Comparison of ENCODE assay signal across 20 mouse cellular contexts in genomic region chr10:56660501-56660900, GRCm38 (mm10).
DNase-seq lines count a peak whose midpoint lies in the region; ATAC-seq lines count a peak whose summit lies in the region.
"Had no signal": no experiment of that assay in that cellular context is flagged by ENCODE, and none has a peak within 500 bp of the region (broad histone marks: within the 10 kb centered on the region; RNA-seq: fewer than 3 reads in every experiment).

No protein-coding gene starts in this region.

- H3K9ac ChIP-seq in embryonic facial prominence, embryonic 14.5 days (ENCODE audit: low read depth, low read length): no peak overlapping the region
- no peak overlapping the region for H3K9ac ChIP-seq in midbrain, embryonic 11.5 days (ENCODE audit: low read length)
- H3K9ac ChIP-seq in midbrain, embryonic 14.5 days (replicated peaks; ENCODE audit: low read length): no peak overlapping the region
- H3K9ac ChIP-seq: embryonic facial prominence, embryonic 15.5 days; hindbrain, embryonic 15.5 days had no signal

- H3K27ac ChIP-seq in embryonic facial prominence, embryonic 14.5 days (replicated peaks; ENCODE audit: low read depth, low read length): no peak overlapping the region
- no peak overlapping the region for H3K27ac ChIP-seq in embryonic facial prominence, embryonic 10.5 days (replicated peaks)
- no peak overlapping the region for H3K27ac ChIP-seq in heart, embryonic 10.5 days
- no peak overlapping the region for H3K27ac ChIP-seq in midbrain, embryonic 11.5 days (ENCODE audit: low read depth, low read length)
- H3K27ac ChIP-seq in midbrain, embryonic 14.5 days (replicated peaks; ENCODE audit: low read depth, low read length): no peak overlapping the region
- H3K27ac ChIP-seq: embryonic facial prominence, embryonic 15.5 days; forebrain, embryonic 10.5 days; hindbrain, embryonic 15.5 days had no signal

- no peaks in the 10 kb centered on the region for H3K27me3 ChIP-seq in embryonic facial prominence, embryonic 14.5 days (replicated peaks; ENCODE audit: control insufficient read depth, insufficient read depth, low read length)
- no peaks in the 10 kb centered on the region for H3K27me3 ChIP-seq in embryonic facial prominence, embryonic 10.5 days (replicated peaks; ENCODE audit: low read depth, poor library complexity, severe bottlenecking)
- H3K27me3 ChIP-seq in heart, embryonic 10.5 days (ENCODE audit: insufficient read depth, poor library complexity, severe bottlenecking): no peaks in the 10 kb centered on the region
- H3K27me3 ChIP-seq in midbrain, embryonic 11.5 days (ENCODE audit: control insufficient read depth, insufficient read depth, low read length): no peaks in the 10 kb centered on the region
- H3K27me3 ChIP-seq in midbrain, embryonic 14.5 days (ENCODE audit: control insufficient read depth, insufficient read depth, low read length): no peaks in the 10 kb centered on the region
- H3K27me3 ChIP-seq: embryonic facial prominence, embryonic 15.5 days; hindbrain, embryonic 15.5 days had no signal

- no peak for ATAC-seq in embryonic facial prominence, embryonic 14.5 days (ENCODE audit: low read depth)
- no peak for ATAC-seq in midbrain, embryonic 11.5 days (ENCODE audit: low FRiP score)
- no peak for ATAC-seq in midbrain, embryonic 14.5 days (ENCODE audit: low FRiP score, low TSS enrichment)
- ATAC-seq: forebrain, embryonic 14.5 days; intestine, embryonic 16.5 days had no signal

- no peaks in the 10 kb centered on the region for H3K36me3 ChIP-seq in embryonic facial prominence, embryonic 14.5 days (ENCODE audit: control insufficient read depth, insufficient read depth, low read length)
- no peaks in the 10 kb centered on the region for H3K36me3 ChIP-seq in embryonic facial prominence, embryonic 10.5 days (replicated peaks)
- no peaks in the 10 kb centered on the region for H3K36me3 ChIP-seq in heart, embryonic 10.5 days
- H3K36me3 ChIP-seq in midbrain, embryonic 11.5 days (ENCODE audit: control insufficient read depth, insufficient read depth, low read length): no peaks in the 10 kb centered on the region
- no peaks in the 10 kb centered on the region for H3K36me3 ChIP-seq in midbrain, embryonic 14.5 days (ENCODE audit: control insufficient read depth, insufficient read depth, low read length)
- H3K36me3 ChIP-seq: embryonic facial prominence, embryonic 15.5 days; forebrain, embryonic 10.5 days; hindbrain, embryonic 15.5 days had no signal

- no peak overlapping the region for H3K4me3 ChIP-seq in embryonic facial prominence, embryonic 14.5 days (ENCODE audit: low read depth, low read length)
- H3K4me3 ChIP-seq in embryonic facial prominence, embryonic 10.5 days: no peak overlapping the region
- no peak overlapping the region for H3K4me3 ChIP-seq in heart, embryonic 10.5 days
- H3K4me3 ChIP-seq in midbrain, embryonic 11.5 days (ENCODE audit: low read depth, low read length): no peak overlapping the region
- no peak overlapping the region for H3K4me3 ChIP-seq in midbrain, embryonic 14.5 days (replicated peaks; ENCODE audit: low read depth, low read length)
- H3K4me3 ChIP-seq: embryonic facial prominence, embryonic 15.5 days; erythroblast, embryonic 14.5 days; forebrain, embryonic 10.5 days; hindbrain, embryonic 15.5 days had no signal

- H3K4me2 ChIP-seq in embryonic facial prominence, embryonic 14.5 days (ENCODE audit: low read depth, low read length): no peak overlapping the region
- no peak overlapping the region for H3K4me2 ChIP-seq in midbrain, embryonic 11.5 days
- no peak overlapping the region for H3K4me2 ChIP-seq in midbrain, embryonic 14.5 days (ENCODE audit: low read length)
- H3K4me2 ChIP-seq: embryonic facial prominence, embryonic 15.5 days; heart, embryonic 11.5 days; hindbrain, embryonic 15.5 days had no signal

- 62% methylated on average over 4 of the region's 4 CpGs for WGBS in embryonic facial prominence, embryonic 14.5 days
- 83% methylated on average over 4 of the region's 4 CpGs for WGBS in embryonic facial prominence, embryonic 10.5 days
- whole genome bisulfite sequencing in heart, embryonic 10.5 days: 48% methylated on average over 4 of the region's 4 CpGs
- WGBS in midbrain, embryonic 11.5 days: 82% methylated on average over 4 of the region's 4 CpGs
- 88% methylated on average over 4 of the region's 4 CpGs for WGBS in midbrain, embryonic 14.5 days

- peak; percentile 7 for DNase-seq in embryonic facial prominence, embryonic 14.5 days (ENCODE audit: low spot score)
- DNase-seq in embryonic facial prominence, embryonic 10.5 days (ENCODE audit: low spot score): no peak
- peak; percentile 14 for DNase-seq in heart, adult 8-10 months (ENCODE audit: low spot score)
- DNase-seq in heart, embryonic 10.5 days (ENCODE audit: low spot score): no peak
- DNase-seq in midbrain, embryonic 11.5 days (ENCODE audit: low spot score, missing footprints): peak; percentile 69
- no peak for DNase-seq in midbrain, embryonic 14.5 days
- no peak for DNase-seq in frontal cortex, postnatal 14 days (ENCODE audit: low spot score in 2 of 2)
- DNase-seq: adrenal gland, adult 2 months; adrenal gland, postnatal 25 days; cerebellum, adult 18-20 months; cerebellum, adult 9-11 months; cerebellum, postnatal 36 days; gastrocnemius, postnatal 10 days had no signal

- no peaks in the 10 kb centered on the region for H3K9me3 ChIP-seq in embryonic facial prominence, embryonic 14.5 days (ENCODE audit: control insufficient read depth, low read length)
- peaks cover 2% of the 10 kb centered on the region; the same call in 1 of the 2 replicates for H3K9me3 ChIP-seq in embryonic facial prominence, embryonic 10.5 days
- no peaks in the 10 kb centered on the region for H3K9me3 ChIP-seq in heart, embryonic 10.5 days
- H3K9me3 ChIP-seq in midbrain, embryonic 11.5 days (ENCODE audit: control insufficient read depth, low read length): no peaks in the 10 kb centered on the region
- H3K9me3 ChIP-seq in midbrain, embryonic 14.5 days (ENCODE audit: control insufficient read depth, low read length): 0 out of 2 replicates have a peak, but pooled peaks cover 2% of the 10 kb centered on the region
- H3K9me3 ChIP-seq: embryonic facial prominence, embryonic 15.5 days; hindbrain, embryonic 15.5 days had no signal

- no peaks in the 10 kb centered on the region for H3K4me1 ChIP-seq in embryonic facial prominence, embryonic 14.5 days (ENCODE audit: control insufficient read depth, insufficient read depth, low read length)
- H3K4me1 ChIP-seq in embryonic facial prominence, embryonic 10.5 days: no peaks in the 10 kb centered on the region
- H3K4me1 ChIP-seq in heart, embryonic 10.5 days: no peaks in the 10 kb centered on the region
- H3K4me1 ChIP-seq in midbrain, embryonic 11.5 days (ENCODE audit: control insufficient read depth, insufficient read depth, low read length): no peaks in the 10 kb centered on the region
- H3K4me1 ChIP-seq in midbrain, embryonic 14.5 days (ENCODE audit: control insufficient read depth, insufficient read depth, low read length): no peaks in the 10 kb centered on the region
- H3K4me1 ChIP-seq: embryonic facial prominence, embryonic 15.5 days; forebrain, embryonic 10.5 days; hindbrain, embryonic 15.5 days had no signal

Comparison
In these comparisons a context has a peak if more than half of its experiments do, and no peak if none do; other contexts are left out.
1. DNase-seq: peak in embryonic facial prominence, embryonic 14.5 days (single experiment), heart, adult 8-10 months (single experiment) and midbrain, embryonic 11.5 days (single experiment); none in embryonic facial prominence, embryonic 10.5 days (single experiment), heart, embryonic 10.5 days (single experiment), midbrain, embryonic 14.5 days (single experiment) and frontal cortex, postnatal 14 days (0 of 2).